In the genomic region with DNA sequence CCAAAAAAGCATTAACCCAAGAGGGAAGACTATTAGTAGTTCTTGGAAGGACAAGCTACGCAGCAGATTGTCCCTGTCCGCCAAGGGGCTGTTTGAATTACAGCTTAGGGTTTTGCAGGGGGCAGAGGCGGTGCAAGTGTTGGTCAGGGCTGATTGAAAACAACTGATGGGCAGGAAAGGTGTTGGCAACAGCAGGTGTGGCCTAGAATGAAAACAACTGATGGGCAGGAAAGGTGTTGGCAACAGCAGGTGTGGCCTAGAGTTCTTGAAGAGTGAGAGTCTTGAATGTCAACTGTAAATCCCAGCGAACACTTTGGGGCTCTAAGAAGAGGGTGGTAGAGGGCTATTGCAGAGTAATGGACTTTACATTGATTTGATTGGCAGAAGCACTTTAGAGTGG, we compare ENCODE assay signal across 29 mouse cellular contexts.
DNase-seq lines count a peak whose midpoint lies in the region; ATAC-seq and TF ChIP-seq lines count a peak whose summit lies in the region.
"Had no signal": no experiment of that assay in that cellular context is flagged by ENCODE, and none has a peak within 500 bp of the region (broad histone marks: within the 10 kb centered on the region; RNA-seq: fewer than 3 reads in every experiment).

No protein-coding gene starts in this region.

- TF ChIP-seq CTCF in heart, adult 2 months (IDR thresholded peaks at IDR 0.05) = no peak
- TF ChIP-seq CTCF in bone marrow, adult 2 months (IDR thresholded peaks at IDR 0.05; ENCODE audit: control insufficient read depth, insufficient read depth, low read length) = no peak

- H3K4me1 ChIP-seq in heart, adult 2 months (ENCODE audit: control insufficient read depth, insufficient read depth, low read length) = peaks cover 27% of the 10 kb centered on the region
- peaks cover 12% of the 10 kb centered on the region for H3K4me1 ChIP-seq in heart, embryonic 11.5 days (ENCODE audit: control insufficient read depth, insufficient read depth, low read length)
- peaks cover 16% of the 10 kb centered on the region for H3K4me1 ChIP-seq in bone marrow, adult 2 months (ENCODE audit: control insufficient read depth, insufficient read depth, low read length)
- no peaks in the 10 kb centered on the region for H3K4me1 ChIP-seq in midbrain, embryonic 15.5 days
- H3K4me1 ChIP-seq: hindbrain, embryonic 12.5 days had no signal

- no peak for DNase-seq in heart, adult 2 months
- peak; percentile 7 for DNase-seq in lung, postnatal 10 days
- DNase-seq in lung, postnatal 36 days = no peak
- DNase-seq in induced T-regulatory cell, adult 2 months (ENCODE audit: low read depth) = peak; percentile 58
- no peak for DNase-seq in ovary, adult 18-20 months (ENCODE audit: low spot score)
- DNase-seq: adrenal gland, postnatal 25 days; cerebellum, adult 8-10 months; cerebellum, postnatal 36 days; gastrocnemius, postnatal 36 days; heart, postnatal 36 days; kidney, adult 9 months; kidney, postnatal 14 days; layer of hippocampus, adult 9-11 months; lung, embryonic 14.5 days; midbrain, embryonic 14.5 days; right cerebral cortex, postnatal 4 days; thymus, adult 18-20 months; thymus, postnatal 4 days had no signal

- no peak for TF ChIP-seq POLR2A in heart, adult 2 months (IDR thresholded peaks at IDR 0.05; ENCODE audit: insufficient read depth, low read depth, low read length)
- TF ChIP-seq POLR2A in bone marrow, adult 2 months (IDR thresholded peaks at IDR 0.05; ENCODE audit: borderline replicate concordance, control insufficient read depth, low read depth, low read length) = no peak

- ATAC-seq in heart, embryonic 11.5 days (replicated peaks; ENCODE audit: insufficient number of reproducible peaks, low FRiP score, low TSS enrichment) = no peak
- no peak for ATAC-seq in midbrain, embryonic 15.5 days (replicated peaks)
- ATAC-seq: forebrain, embryonic 14.5 days; hindbrain, postnatal 0 days; intestine, embryonic 16.5 days had no signal

- H3K36me3 ChIP-seq in heart, adult 2 months (ENCODE audit: control insufficient read depth, insufficient read depth, low read length) = peaks cover 22% of the 10 kb centered on the region
- H3K36me3 ChIP-seq in heart, embryonic 11.5 days (ENCODE audit: control insufficient read depth, insufficient read depth, low read length) = no peaks in the 10 kb centered on the region
- no peaks in the 10 kb centered on the region for H3K36me3 ChIP-seq in midbrain, embryonic 15.5 days (replicated peaks)
- H3K36me3 ChIP-seq: hindbrain, embryonic 12.5 days; limb, embryonic 13.5 days; neural tube, embryonic 12.5 days had no signal

- H3K4me3 ChIP-seq in heart, adult 2 months = no peak overlapping the region
- H3K4me3 ChIP-seq in heart, embryonic 11.5 days (ENCODE audit: low read depth, low read length) = no peak overlapping the region
- no peak overlapping the region for H3K4me3 ChIP-seq in bone marrow, adult 2 months (replicated peaks; ENCODE audit: control insufficient read depth, low read depth, low read length)
- no peak overlapping the region for H3K4me3 ChIP-seq in midbrain, embryonic 15.5 days
- H3K4me3 ChIP-seq: hindbrain, embryonic 12.5 days; limb, embryonic 13.5 days; neural tube, embryonic 12.5 days had no signal

- H3K4me2 ChIP-seq in heart, embryonic 11.5 days = no peak overlapping the region
- H3K4me2 ChIP-seq in midbrain, embryonic 15.5 days = no peak overlapping the region
- H3K4me2 ChIP-seq: hindbrain, embryonic 12.5 days; limb, embryonic 13.5 days; lung, embryonic 14.5 days; neural tube, embryonic 12.5 days had no signal

- H3K9ac ChIP-seq in heart, adult 2 months (ENCODE audit: low read depth, low read length) = no peak overlapping the region
- H3K9ac ChIP-seq in heart, embryonic 11.5 days (ENCODE audit: low read depth, low read length) = no peak overlapping the region
- no peak overlapping the region for H3K9ac ChIP-seq in midbrain, embryonic 15.5 days
- H3K9ac ChIP-seq: hindbrain, embryonic 12.5 days; limb, embryonic 13.5 days; liver, embryonic 14.5 days; lung, embryonic 14.5 days; neural tube, embryonic 12.5 days had no signal

- no peaks in the 10 kb centered on the region for H3K27me3 ChIP-seq in heart, adult 2 months (ENCODE audit: control insufficient read depth, insufficient read depth, low read length)
- no peaks in the 10 kb centered on the region for H3K27me3 ChIP-seq in heart, embryonic 11.5 days (ENCODE audit: control insufficient read depth, insufficient read depth, low read length)
- H3K27me3 ChIP-seq in midbrain, embryonic 15.5 days (replicated peaks) = no peaks in the 10 kb centered on the region
- H3K27me3 ChIP-seq: hindbrain, embryonic 12.5 days; neural tube, embryonic 12.5 days had no signal

- WGBS in heart, adult 2 months = 91% methylated on average over 4 of the region's 4 CpGs
- 83% methylated on average over 4 of the region's 4 CpGs for WGBS in heart, embryonic 11.5 days (ENCODE audit: insufficient replicate concordance)
- 56% methylated on average over 4 of the region's 4 CpGs for WGBS in bone marrow, adult 2 months
- WGBS in midbrain, embryonic 15.5 days = 87% methylated on average over 4 of the region's 4 CpGs

- no peak for TF ChIP-seq EP300 in heart, adult 2 months (IDR thresholded peaks at IDR 0.05; ENCODE audit: insufficient read depth, low read depth, low read length)

- peak overlapping the region; percentile 17 for H3K27ac ChIP-seq in heart, adult 2 months
- H3K27ac ChIP-seq in heart, embryonic 11.5 days (ENCODE audit: low read depth, low read length) = no peak overlapping the region
- H3K27ac ChIP-seq in bone marrow, adult 2 months (ENCODE audit: control insufficient read depth, insufficient read depth, low read depth, low read length, poor library complexity) = peak overlapping the region; percentile 72
- no peak overlapping the region for H3K27ac ChIP-seq in midbrain, embryonic 15.5 days
- H3K27ac ChIP-seq: hindbrain, embryonic 12.5 days; hindbrain, postnatal 0 days; limb, embryonic 13.5 days; liver, embryonic 14.5 days; neural tube, embryonic 12.5 days; stomach, postnatal 0 days had no signal

- no peaks in the 10 kb centered on the region for H3K9me3 ChIP-seq in heart, embryonic 11.5 days (replicated peaks; ENCODE audit: control insufficient read depth, low read length)
- H3K9me3 ChIP-seq in midbrain, embryonic 15.5 days = no peaks in the 10 kb centered on the region
- H3K9me3 ChIP-seq: hindbrain, embryonic 12.5 days; limb, embryonic 13.5 days; neural tube, embryonic 12.5 days had no signal

- H3K79me2 ChIP-seq in heart, adult 2 months (replicated peaks; ENCODE audit: control insufficient read depth, insufficient read depth, low read length) = peaks cover 3% of the 10 kb centered on the region

- intact Hi-C loops in heart, adult 2 months (cut with DNase I) = no loop called here

Comparison
In these comparisons a context has a peak if more than half of its experiments do, and no peak if none do; other contexts are left out.
1. DNase-seq: peak in lung, postnatal 10 days (single experiment) and induced T-regulatory cell, adult 2 months (single experiment); none in heart, adult 2 months (0 of 2), lung, postnatal 36 days (single experiment) and ovary, adult 18-20 months (single experiment).
2. H3K27ac ChIP-seq: peak in heart, adult 2 months (single experiment) and bone marrow, adult 2 months (single experiment); none in heart, embryonic 11.5 days (single experiment) and midbrain, embryonic 15.5 days (single experiment).